Mouse (Mus musculus): Measurements from ENCODE around the gene Thada. TPM values are rescaled to one million over a fixed set of nuclear protein-coding genes. Genes with fewer than 3 reads are reported as not detected.

Gene Thada
- total and polyA plus RNA-seq, 3 experiments, result 17.3 to 26.7 (median 22.2) TPM

- in situ Hi-C loops (cut with MboI; ENCODE audit: low pct_ligation_motif_present, low pct_unique_long_range_greater_than_20kb, low sequenced_read_pairs) (no loop called here), dilution Hi-C loops (cut with MboI; ENCODE audit: extremely low pct_ligation_motif_present, extremely low pct_unique_long_range_greater_than_20kb, low sequenced_read_pairs) (no loop called here)
- Histone ChIP-seq H3K36me3 (replicated peaks in 1 of 2; ENCODE audit: control insufficient read depth in 1 of 2, insufficient read depth in 1 of 2, low read length in 1 of 2) (peaks cover 19 to 71% of the 10 kb centered on the region in 2 experiments), H3K9ac (ENCODE audit: insufficient read depth, low read depth) (no peak overlapping the region), H3K27ac (ENCODE audit: insufficient read depth, low read depth) (no peak overlapping the region), H3K4me3 (replicated peaks in 1 of 3; ENCODE audit: low read depth in 2 of 3, low read length in 2 of 3, poor library complexity in 1 of 3) (no peak overlapping the region), H3K9me3 (replicated peaks; ENCODE audit: low read length) (no peaks in the 10 kb centered on the region), H3K79me2 (replicated peaks; ENCODE audit: control insufficient read depth, extremely low read depth, insufficient read depth, poor library complexity, severe bottlenecking) (no peaks in the 10 kb centered on the region), H3K4me1 (ENCODE audit: control insufficient read depth in 1 of 2, insufficient read depth in 2 of 2) (peaks cover 0 to 31% of the 10 kb centered on the region in 2 experiments; a peak in 2 of 4 replicates), H3K4me2 (ENCODE audit: insufficient read depth, low read depth, poor library complexity, severe bottlenecking) (no peak overlapping the region), H3K27me3 (replicated peaks) (no peaks in the 10 kb centered on the region)
- no peak for DNase-seq (ENCODE audit: extremely low read depth)
- no peak for TF ChIP-seq IRF4 (IDR thresholded peaks at IDR 0.05; ENCODE audit: low read depth, low read length)
- no peak for TF ChIP-seq NELFE (IDR thresholded peaks at IDR 0.05; ENCODE audit: low read depth, low read length)
- no peak for TF ChIP-seq CTCF (conservative IDR thresholded peaks at IDR 0.05 in 1 of 2, IDR thresholded peaks at IDR 0.05 in 1 of 2; ENCODE audit: low read depth in 2 of 2, low read length in 2 of 2)
- no peak for TF ChIP-seq KAT2A (IDR thresholded peaks at IDR 0.05; ENCODE audit: insufficient replicate concordance, low read length)
Measured at GRCm38 (mm10) chr17:84268450-84268849, 197.6 kb downstream of the Thada start.

- H3K36me3 ChIP-seq (replicated peaks in 1 of 2; ENCODE audit: control insufficient read depth in 1 of 2, insufficient read depth in 1 of 2, low read length in 1 of 2), result peaks cover 19 to 68% of the 10 kb centered on the region in 2 experiments
- H3K9ac ChIP-seq (ENCODE audit: insufficient read depth, low read depth), result no peak overlapping the region
- no peak overlapping the region for H3K4me2 ChIP-seq (ENCODE audit: insufficient read depth, low read depth, poor library complexity, severe bottlenecking)
- in situ Hi-C loops (cut with MboI; ENCODE audit: low pct_ligation_motif_present, low pct_unique_long_range_greater_than_20kb, low sequenced_read_pairs), result no loop called here
- no peak overlapping the region for H3K27ac ChIP-seq (ENCODE audit: insufficient read depth, low read depth)
- no peak overlapping the region for H3K4me3 ChIP-seq (replicated peaks in 1 of 3; ENCODE audit: low read depth in 2 of 3, low read length in 2 of 3, poor library complexity in 1 of 3)
- no peak for DNase-seq (ENCODE audit: extremely low read depth)
- dilution Hi-C loops (cut with MboI; ENCODE audit: extremely low pct_ligation_motif_present, extremely low pct_unique_long_range_greater_than_20kb, low sequenced_read_pairs), result no loop called here
- peaks cover 0 to 26% of the 10 kb centered on the region in 2 experiments; a peak in 2 of 4 replicates for H3K4me1 ChIP-seq (ENCODE audit: control insufficient read depth in 1 of 2, insufficient read depth in 2 of 2)
- H3K9me3 ChIP-seq (replicated peaks; ENCODE audit: low read length), result no peaks in the 10 kb centered on the region
- no peaks in the 10 kb centered on the region for H3K79me2 ChIP-seq (replicated peaks; ENCODE audit: control insufficient read depth, extremely low read depth, insufficient read depth, poor library complexity, severe bottlenecking)
- TF ChIP-seq TCF12 (IDR thresholded peaks at IDR 0.05; ENCODE audit: low read depth, low read length), result no peak
- no peak for TF ChIP-seq SIN3A (IDR thresholded peaks at IDR 0.05; ENCODE audit: low read length)
- no peak for TF ChIP-seq PAX5 (IDR thresholded peaks at IDR 0.05; ENCODE audit: low read length)
- H3K27me3 ChIP-seq (replicated peaks), result no peaks in the 10 kb centered on the region
Measured at GRCm38 (mm10) chr17:84267456-84268074, 198.4 kb downstream of the Thada start.

GRCm38 (mm10) chr17:84266161-84266948 lies 199.7 kb downstream of the Thada start:
- Histone ChIP-seq H3K9me3 (replicated peaks; ENCODE audit: low read length) (no peaks in the 10 kb centered on the region), H3K27me3 (replicated peaks) (no peaks in the 10 kb centered on the region), H3K4me1 (ENCODE audit: control insufficient read depth in 1 of 2, insufficient read depth in 2 of 2) (peaks cover 0 to 24% of the 10 kb centered on the region in 2 experiments; a peak in 2 of 4 replicates), H3K36me3 (replicated peaks in 1 of 2; ENCODE audit: control insufficient read depth in 1 of 2, insufficient read depth in 1 of 2, low read length in 1 of 2) (peaks cover 16 to 68% of the 10 kb centered on the region in 2 experiments), H3K4me3 (replicated peaks in 1 of 3; ENCODE audit: low read depth in 2 of 3, low read length in 2 of 3, poor library complexity in 1 of 3) (no peak overlapping the region), H3K79me2 (replicated peaks; ENCODE audit: control insufficient read depth, extremely low read depth, insufficient read depth, poor library complexity, severe bottlenecking) (no peaks in the 10 kb centered on the region), H3K9ac (ENCODE audit: insufficient read depth, low read depth) (no peak overlapping the region), H3K4me2 (ENCODE audit: insufficient read depth, low read depth, poor library complexity, severe bottlenecking) (no peak overlapping the region), H3K27ac (ENCODE audit: insufficient read depth, low read depth) (no peak overlapping the region)
- TF ChIP-seq MXI1 (IDR thresholded peaks at IDR 0.05; ENCODE audit: low read depth, low read length) (no peak), ELF1 (IDR thresholded peaks at IDR 0.05; ENCODE audit: low read depth, low read length) (no peak), IRF4 (IDR thresholded peaks at IDR 0.05; ENCODE audit: low read depth, low read length) (no peak), POLR2A (IDR thresholded peaks at IDR 0.05; ENCODE audit: low read depth, low read length) (no peak), EP300 (IDR thresholded peaks at IDR 0.05; ENCODE audit: low read length) (no peak), JUND (conservative IDR thresholded peaks at IDR 0.05; ENCODE audit: low read depth, low read length) (no peak), TCF12 (IDR thresholded peaks at IDR 0.05; ENCODE audit: low read depth, low read length) (no peak), ZNF384 (IDR thresholded peaks at IDR 0.05; ENCODE audit: low read depth, low read length) (no peak), MEF2A (IDR thresholded peaks at IDR 0.05; ENCODE audit: borderline replicate concordance, low read depth, low read length) (no peak), USF1 (IDR thresholded peaks at IDR 0.05; ENCODE audit: low read depth, low read length) (no peak), NRF1 (IDR thresholded peaks at IDR 0.05; ENCODE audit: low read depth, low read length) (no peak), UBTF (IDR thresholded peaks at IDR 0.05; ENCODE audit: low read depth, low read length) (no peak), RAD21 (IDR thresholded peaks at IDR 0.05; ENCODE audit: low read depth, low read length) (no peak), JUN (IDR thresholded peaks at IDR 0.05; ENCODE audit: insufficient read depth, low read depth, low read length) (no peak)
- DNase-seq (ENCODE audit: extremely low read depth), result no peak
- in situ Hi-C loops (cut with MboI; ENCODE audit: low pct_ligation_motif_present, low pct_unique_long_range_greater_than_20kb, low sequenced_read_pairs) (no loop called here), dilution Hi-C loops (cut with MboI; ENCODE audit: extremely low pct_ligation_motif_present, extremely low pct_unique_long_range_greater_than_20kb, low sequenced_read_pairs) (no loop called here)

All from CH12.LX (cell line).